Mouse (Mus musculus) small intestine, adult 10 weeks (tissue): ENCODE data around the gene Vmn2r49. TPM values are rescaled to one million over a fixed set of nuclear protein-coding genes. Genes with fewer than 3 reads are reported as not detected.

ENCODE experiments used
- polyA plus RNA-seq: library from polyadenylated mRNA; stranded (reverse); fragments of 350-450 nt; fragmentation: Illumina TruSeq; extraction: RNeasy Lipid Tissue Mini Kit (QIAGEN cat#74804); gene quantifications from one replicate; pipeline ENCODE4 v1.2.3, GENCODE M21; 2014; ENCODE audit warnings: low replicate concordance

Vmn2r49 gene
- not detected for polyA plus RNA-seq

DNA sequence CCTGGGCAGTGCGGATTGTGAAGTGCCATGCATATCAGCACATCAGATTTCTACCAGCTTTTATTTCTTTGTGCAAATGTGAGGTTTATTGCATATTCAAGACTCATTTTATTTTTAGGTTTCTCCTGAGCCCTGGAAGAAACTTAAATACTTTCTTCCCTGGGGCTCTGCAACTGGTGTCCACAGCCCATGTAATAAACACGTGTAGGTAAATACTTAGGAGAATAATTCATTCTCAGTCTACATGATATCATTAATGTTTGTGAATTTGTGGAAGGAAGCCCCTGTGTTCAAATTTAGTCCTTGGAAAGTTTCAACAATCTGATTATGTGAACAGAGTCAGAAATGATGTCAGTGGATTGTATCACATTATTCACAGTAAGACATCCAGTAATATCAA is at the start of gene Vmn2r49:
Gene Vmn2r49 (minus strand): TSS at position 101 of the 400 bp plus-strand sequence.

DNA sequence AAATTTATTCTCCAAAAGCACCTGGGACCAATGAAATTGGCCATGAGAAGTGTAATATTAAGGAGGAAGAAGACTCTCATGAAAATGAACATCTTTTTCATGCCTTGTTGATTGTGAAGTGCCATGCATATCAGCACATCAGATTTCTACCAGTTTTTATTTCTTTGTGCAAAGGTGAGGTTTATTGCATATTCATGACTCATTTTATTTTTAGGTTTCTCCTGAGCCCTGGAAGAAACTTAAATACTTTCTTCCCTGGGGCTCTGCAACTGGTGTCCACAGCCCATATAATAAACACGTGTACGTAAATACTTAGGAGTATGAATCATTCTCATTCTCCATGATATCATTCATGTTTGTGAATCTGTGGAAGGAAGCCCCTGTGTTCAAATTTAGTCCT is 38.6 kb downstream of the Vmn2r49 start, which contains the start of gene Vmn2r48:
Gene Vmn2r48 (minus strand): TSS at position 101 of the 400 bp plus-strand sequence.

Other genes with a start within 250 kb of the Vmn2r49 start
- gene Vmn2r46, start 221.7 kb downstream of the Vmn2r49 start, polyA plus RNA-seq = not detected
- not detected for gene Vmn2r47, start 150.9 kb downstream of the Vmn2r49 start, polyA plus RNA-seq
- not detected for gene Vmn2r48, start 38.7 kb downstream of the Vmn2r49 start, polyA plus RNA-seq
- not detected for gene Vmn2r50, start 61.0 kb upstream of the Vmn2r49 start, polyA plus RNA-seq
- not detected for gene Vmn2r51, start 113.5 kb upstream of the Vmn2r49 start, polyA plus RNA-seq
- gene Vmn2r52, start 184.3 kb upstream of the Vmn2r49 start, polyA plus RNA-seq = not detected